Mouse (Mus musculus) ES-E14 (cell line): ENCODE measurements around the gene Grap2. TPM values are rescaled to one million over a fixed set of nuclear protein-coding genes. Genes with fewer than 3 reads are reported as not detected.

Experiments
- DNase-seq: peaks from one replicate; pipeline ENCODE4 v3.0.0-alpha.2; 2013; ENCODE audit warnings: low read depth, low spot score
- H3K27ac ChIP-seq: 2 replicates; pipeline ENCODE4 v1.5.1; 2012; ENCODE audit warnings: low read depth, mild to moderate bottlenecking, low read length, moderate library complexity, mixed read lengths; ENCODE audit not compliant: poor library complexity, insufficient read depth, severe bottlenecking
- H3K36me3 ChIP-seq: 2 replicates; pipeline ENCODE4 v1.6.1; 2012; ENCODE audit warnings: mild to moderate bottlenecking, low read length, moderate library complexity, mixed read lengths; ENCODE audit not compliant: control insufficient read depth, poor library complexity, insufficient read depth, severe bottlenecking
- H3K4me1 ChIP-seq, 2 experiments: fragments of 150-350 bp in 1 of 2; sonication (generic) in 1 of 2; 2 replicates each; pipeline ENCODE4 v1.6.1; 2012; ENCODE audit warnings: low read length in 2 of 2, mild to moderate bottlenecking in 1 of 2, mixed read lengths in 1 of 2; ENCODE audit not compliant: control insufficient read depth in 2 of 2, insufficient read depth in 2 of 2, poor library complexity in 1 of 2
- H3K4me3 ChIP-seq, 2 experiments: fragments of 150-350 bp in 1 of 2; sonication (generic) in 1 of 2; 2 replicates each; pipeline ENCODE4 v1.5.1; 2012; ENCODE audit warnings: low read length in 2 of 2, low read depth in 1 of 2, mild to moderate bottlenecking in 1 of 2, mixed read lengths in 1 of 2; ENCODE audit not compliant: insufficient read depth in 1 of 2, poor library complexity in 1 of 2, severe bottlenecking in 1 of 2
- H3K9ac ChIP-seq: 2 replicates; pipeline ENCODE4 v1.6.1; 2012; ENCODE audit warnings: low read depth, mild to moderate bottlenecking, low read length, mixed read lengths; ENCODE audit not compliant: poor library complexity, insufficient read depth, severe bottlenecking
- H3K9me3 ChIP-seq: fragments of 150-350 bp; sonication (generic); 2 replicates; pipeline ENCODE4 v1.6.1; 2012; ENCODE audit warnings: low read depth, mild to moderate bottlenecking, low read length; ENCODE audit not compliant: control insufficient read depth, insufficient read depth
- CHD2 ChIP-seq: IDR thresholded peaks from 2 replicates; pipeline ENCODE4 v1.6.1; 2014; ENCODE audit warnings: mild to moderate bottlenecking, low read depth, low read length, inconsistent platforms
- HCFC1 ChIP-seq: IDR thresholded peaks from 2 replicates; pipeline ENCODE4 v1.6.1; 2012; ENCODE audit warnings: low read length, inconsistent platforms, borderline replicate concordance; ENCODE audit not compliant: insufficient read depth
- MAFK ChIP-seq: IDR thresholded peaks from 2 replicates; pipeline ENCODE4 v1.6.1; 2014; ENCODE audit warnings: mild to moderate bottlenecking, low read depth, low read length, inconsistent platforms; ENCODE audit not compliant: insufficient read depth
- ZC3H11A ChIP-seq: IDR thresholded peaks from 2 replicates; pipeline ENCODE4 v1.6.1; 2012; ENCODE audit warnings: low read depth, mild to moderate bottlenecking, inconsistent platforms, low read length, borderline replicate concordance
- ZNF384 ChIP-seq: IDR thresholded peaks from 2 replicates; pipeline ENCODE4 v1.6.1; 2012; ENCODE audit warnings: low read depth, low read length, inconsistent platforms
- in situ Hi-C, 2 experiments: fragments of 600-800 bp; cut with MboI; formaldehyde crosslinking; loops; one replicate each; pipeline ENCODE4 v1.15.1; 2025; ENCODE audit warnings: low sequenced_read_pairs in 2 of 2, inconsistent platforms in 1 of 2; ENCODE audit not compliant: unreplicated experiment in 2 of 2
- total RNA-seq: library from RNA; depleted of rRNA; stranded (reverse); fragments of 300-350 nt; gene quantifications from 2 replicates; pipeline ENCODE4 v1.2.3, GENCODE M21; 2012

Grap2 gene
- total RNA-seq, 1 experiment = 0.45 TPM

- Histone ChIP-seq H3K36me3 (no peaks in the 10 kb centered on the region), H3K9me3 (no peaks in the 10 kb centered on the region), H3K27ac (no peak overlapping the region), H3K4me1 (no peaks in the 10 kb centered on the region), H3K4me3 (no peak overlapping the region), H3K9ac (no peak overlapping the region)
- in situ Hi-C loops = no loop called here
- no peak for DNase-seq
- no peak for TF ChIP-seq CHD2
- no peak for TF ChIP-seq HCFC1
- TF ChIP-seq MAFK = no peak
- no peak for TF ChIP-seq ZNF384
- TF ChIP-seq ZC3H11A = no peak
Observed at GRCm38 (mm10) chr15:80682343-80682742, 109.9 kb downstream of the Grap2 start.

GRCm38 (mm10) chr15:80683151-80683550, 110.8 kb downstream of the Grap2 start:
- H3K27ac ChIP-seq = no peak overlapping the region
- no peaks in the 10 kb centered on the region for H3K4me1 ChIP-seq
- in situ Hi-C loops = no loop called here
- no peak overlapping the region for H3K4me3 ChIP-seq
- H3K9ac ChIP-seq = no peak overlapping the region
- DNase-seq = no peak
- no peaks in the 10 kb centered on the region for H3K36me3 ChIP-seq
- no peaks in the 10 kb centered on the region for H3K9me3 ChIP-seq
- TF ChIP-seq HCFC1 = no peak
- TF ChIP-seq ZC3H11A = no peak
- TF ChIP-seq CHD2 = no peak
- no peak for TF ChIP-seq MAFK
- TF ChIP-seq ZNF384 = no peak

- no peaks in the 10 kb centered on the region for H3K4me1 ChIP-seq
- no peak overlapping the region for H3K9ac ChIP-seq
- H3K9me3 ChIP-seq = no peaks in the 10 kb centered on the region
- no peaks in the 10 kb centered on the region for H3K36me3 ChIP-seq
- TF ChIP-seq ZNF384 = no peak
- no peak for DNase-seq
- no peak overlapping the region for H3K27ac ChIP-seq
- in situ Hi-C loops = no loop called here
- H3K4me3 ChIP-seq = no peak overlapping the region
Observed at GRCm38 (mm10) chr15:80683990-80684389, 111.6 kb downstream of the Grap2 start.

GRCm38 (mm10) chr15:80684786-80685602, 112.6 kb downstream of the Grap2 start:
- in situ Hi-C loops = no loop called here
- Histone ChIP-seq H3K27ac (no peak overlapping the region), H3K9me3 (no peaks in the 10 kb centered on the region), H3K9ac (no peak overlapping the region), H3K4me1 (no peaks in the 10 kb centered on the region), H3K36me3 (no peaks in the 10 kb centered on the region), H3K4me3 (no peak overlapping the region)
- TF ChIP-seq CHD2 (no peak), ZC3H11A (no peak), ZNF384 (no peak), MAFK (no peak), HCFC1 (no peak)
- no peak for DNase-seq

- no peak for DNase-seq
- in situ Hi-C loops = no loop called here
- TF ChIP-seq HCFC1 (no peak), CHD2 (no peak), ZNF384 (no peak), ZC3H11A (no peak), MAFK (no peak)
- no peaks in the 10 kb centered on the region for H3K36me3 ChIP-seq
- no peak overlapping the region for H3K27ac ChIP-seq
- no peaks in the 10 kb centered on the region for H3K9me3 ChIP-seq
- H3K9ac ChIP-seq = no peak overlapping the region
- H3K4me1 ChIP-seq = no peaks in the 10 kb centered on the region
- H3K4me3 ChIP-seq = no peak overlapping the region
Observed at GRCm38 (mm10) chr15:80685603-80685895, 113.2 kb downstream of the Grap2 start.
